Mouse (Mus musculus): ENCODE data around the gene Btnl4. TPM values are rescaled to one million over a fixed set of nuclear protein-coding genes. Genes with fewer than 3 reads are reported as not detected.

Btnl4 gene
- polyA plus RNA-seq, 1 experiment from 2014 or later, result 4.7 TPM

- H3K27me3 ChIP-seq (ENCODE audit: control insufficient read depth, insufficient read depth, low read length), result no peaks in the 10 kb centered on the region
- H3K4me2 ChIP-seq (replicated peaks; ENCODE audit: low read depth), result no peak overlapping the region
- no peak overlapping the region for H3K4me3 ChIP-seq (ENCODE audit: low read depth, low read length)
- TF ChIP-seq EP300 (optimal IDR thresholded peaks at IDR 0.05), result no peak
- H3K36me3 ChIP-seq (ENCODE audit: control insufficient read depth, insufficient read depth, low read length), result no peaks in the 10 kb centered on the region
- ATAC-seq (ENCODE audit: low FRiP score, low TSS enrichment) (no peak), DNase-seq (ENCODE audit: low spot score) (no peak)
- H3K4me1 ChIP-seq (replicated peaks; ENCODE audit: control insufficient read depth, insufficient read depth), result no peaks in the 10 kb centered on the region
- no peak overlapping the region for H3K27ac ChIP-seq (replicated peaks)
- H3K9me3 ChIP-seq (ENCODE audit: control insufficient read depth, low read length), result no peaks in the 10 kb centered on the region
- H3K9ac ChIP-seq (ENCODE audit: low read length), result no peak overlapping the region
Measured at GRCm38 (mm10) chr17:34427597-34427996, 49.5 kb downstream of the Btnl4 start.

- Histone ChIP-seq H3K36me3 (ENCODE audit: control insufficient read depth, insufficient read depth, low read length) (no peaks in the 10 kb centered on the region), H3K4me1 (replicated peaks; ENCODE audit: control insufficient read depth, insufficient read depth) (no peaks in the 10 kb centered on the region), H3K9me3 (ENCODE audit: control insufficient read depth, low read length) (no peaks in the 10 kb centered on the region), H3K4me3 (ENCODE audit: low read depth, low read length) (no peak overlapping the region), H3K27me3 (ENCODE audit: control insufficient read depth, insufficient read depth, low read length) (no peaks in the 10 kb centered on the region), H3K4me2 (replicated peaks; ENCODE audit: low read depth) (no peak overlapping the region), H3K9ac (ENCODE audit: low read length) (no peak overlapping the region), H3K27ac (replicated peaks) (no peak overlapping the region)
- ATAC-seq (ENCODE audit: low FRiP score, low TSS enrichment), result no peak
- TF ChIP-seq CTCF (IDR thresholded peaks at IDR 0.05; ENCODE audit: low read depth) (peak; percentile 16; the same call in 1 of the 2 replicates), EP300 (optimal IDR thresholded peaks at IDR 0.05) (no peak)
- DNase-seq (ENCODE audit: low spot score), result no peak
- WGBS, result 62% methylated on average over 7 of the region's 7 CpGs
Measured at GRCm38 (mm10) chr17:34420014-34420413, 57.1 kb downstream of the Btnl4 start.

Other genes starting within 250 kb of the Btnl4 start
- 0.13 and 0.16 TPM in 2 replicates for gene H2-Ob, start 238.4 kb downstream of the Btnl4 start, polyA plus RNA-seq (2015; fragmentation: Nextera tagmentation; extraction: Ambion mirVana)
- 19.3 and 20.1 TPM in 2 replicates for gene H2-Ab1, start 219.6 kb downstream of the Btnl4 start, polyA plus RNA-seq (2015; fragmentation: Nextera tagmentation; extraction: Ambion mirVana)
- gene H2-Aa, start 189.5 kb downstream of the Btnl4 start, polyA plus RNA-seq (2015; fragmentation: Nextera tagmentation; extraction: Ambion mirVana), result 6.8 and 8.2 TPM in 2 replicates
- 5.6 and 6.7 TPM in 2 replicates for gene H2-Eb1, start 171.5 kb downstream of the Btnl4 start, polyA plus RNA-seq (2015; fragmentation: Nextera tagmentation; extraction: Ambion mirVana)
- gene H2-Eb2, start 151.7 kb downstream of the Btnl4 start, polyA plus RNA-seq (2015; fragmentation: Nextera tagmentation; extraction: Ambion mirVana), result not detected in 2 replicates
- gene Btnl2, start 122.5 kb downstream of the Btnl4 start, polyA plus RNA-seq (2015; fragmentation: Nextera tagmentation; extraction: Ambion mirVana), result 0.13 and 0.16 TPM in 2 replicates
- gene Btnl1, start 100.2 kb downstream of the Btnl4 start, polyA plus RNA-seq (2015; fragmentation: Nextera tagmentation; extraction: Ambion mirVana), result 0.04 TPM in 1 of 2 replicates, not detected in the other
- gene BC051142, start 78.5 kb downstream of the Btnl4 start, polyA plus RNA-seq (2015; fragmentation: Nextera tagmentation; extraction: Ambion mirVana), result 0.59 and 0.86 TPM in 2 replicates
- gene Btnl6, start 40.0 kb upstream of the Btnl4 start, polyA plus RNA-seq (2015; fragmentation: Nextera tagmentation; extraction: Ambion mirVana), result 1.1 TPM in 2 replicates
- 2.4 and 3.1 TPM in 2 replicates for gene Notch4, start 87.0 kb upstream of the Btnl4 start, polyA plus RNA-seq (2015; fragmentation: Nextera tagmentation; extraction: Ambion mirVana)
- 7.8 and 8.2 TPM in 2 replicates for gene Gpsm3, start 112.5 kb upstream of the Btnl4 start, polyA plus RNA-seq (2015; fragmentation: Nextera tagmentation; extraction: Ambion mirVana)
- gene Pbx2, start 113.9 kb upstream of the Btnl4 start, polyA plus RNA-seq (2015; fragmentation: Nextera tagmentation; extraction: Ambion mirVana), result 4.3 and 4.6 TPM in 2 replicates
- 1.5 and 1.8 TPM in 2 replicates for gene Ager, start 120.5 kb upstream of the Btnl4 start, polyA plus RNA-seq (2015; fragmentation: Nextera tagmentation; extraction: Ambion mirVana)
- gene Rnf5, start 126.4 kb upstream of the Btnl4 start, polyA plus RNA-seq (2015; fragmentation: Nextera tagmentation; extraction: Ambion mirVana), result 82.9 and 83.6 TPM in 2 replicates
- gene Agpat1, start 126.9 kb upstream of the Btnl4 start, polyA plus RNA-seq (2015; fragmentation: Nextera tagmentation; extraction: Ambion mirVana), result 27.6 and 31.3 TPM in 2 replicates
- 4.4 and 4.9 TPM in 2 replicates for gene Egfl8, start 138.7 kb upstream of the Btnl4 start, polyA plus RNA-seq (2015; fragmentation: Nextera tagmentation; extraction: Ambion mirVana)
- 16.5 and 18.7 TPM in 2 replicates for gene Ppt2, start 151.2 kb upstream of the Btnl4 start, polyA plus RNA-seq (2015; fragmentation: Nextera tagmentation; extraction: Ambion mirVana)
- 0.44 and 0.67 TPM in 2 replicates for gene Prrt1, start 152.2 kb upstream of the Btnl4 start, polyA plus RNA-seq (2015; fragmentation: Nextera tagmentation; extraction: Ambion mirVana)
- gene Fkbpl, start 167.4 kb upstream of the Btnl4 start, polyA plus RNA-seq (2015; fragmentation: Nextera tagmentation; extraction: Ambion mirVana), result 12.4 and 12.8 TPM in 2 replicates
- gene Atf6b, start 169.8 kb upstream of the Btnl4 start, polyA plus RNA-seq (2015; fragmentation: Nextera tagmentation; extraction: Ambion mirVana), result 35.4 and 39.3 TPM in 2 replicates
- 1.9 and 2.4 TPM in 2 replicates for gene Tnxb, start 193.2 kb upstream of the Btnl4 start, polyA plus RNA-seq (2015; fragmentation: Nextera tagmentation; extraction: Ambion mirVana)

All from stomach, postnatal 0 days (tissue).